Mouse (Mus musculus) layer of hippocampus, postnatal 10 days (tissue): ENCODE data around the gene Mecom. TPM values are rescaled to one million over a fixed set of nuclear protein-coding genes. Genes with fewer than 3 reads are reported as not detected.

Experiments used
- DNase-seq, 2 experiments: peaks; one replicate each; pipeline ENCODE4 v3.0.0; 2021; ENCODE audit warnings: low spot score in 2 of 2
- total RNA-seq, 2 experiments: library from RNA; stranded (reverse); gene quantifications; 2 replicates each; pipeline ENCODE4 v1.2.3; 2021

The Mecom gene
- total RNA-seq, 2 experiments from 2014 or later: 6.5 to 6.8 TPM

- DNase-seq: no peak
These were observed 556.3 kb downstream of the Mecom start for GRCm38 (mm10) chr3:29991523-29991922.

GRCm38 (mm10) chr3:29984431-29984830 is 563.4 kb downstream of the Mecom start:
- DNase-seq: no peak

GRCm38 (mm10) chr3:29981259-29981910 is 566.4 kb downstream of the Mecom start:
- DNase-seq: no peak

- DNase-seq: no peak
These were observed 567.3 kb downstream of the Mecom start for GRCm38 (mm10) chr3:29980531-29980930.

- DNase-seq: no peak
These were observed 571.2 kb downstream of the Mecom start for GRCm38 (mm10) chr3:29976580-29976979.

- no peak for DNase-seq
These were observed 579.3 kb downstream of the Mecom start for GRCm38 (mm10) chr3:29968433-29968949.

GRCm38 (mm10) chr3:29963953-29964352 is 583.9 kb downstream of the Mecom start:
- DNase-seq: no peak

- no peak for DNase-seq
These were observed 584.4 kb downstream of the Mecom start for GRCm38 (mm10) chr3:29963447-29963846.

GRCm38 (mm10) chr3:29959051-29959450 is 588.8 kb downstream of the Mecom start:
- DNase-seq: no peak

- DNase-seq: no peak
These were observed 590.2 kb downstream of the Mecom start for GRCm38 (mm10) chr3:29957365-29958236.

GRCm38 (mm10) chr3:29953269-29953668 is 594.5 kb downstream of the Mecom start:
- DNase-seq: no peak

GRCm38 (mm10) chr3:29950853-29951252 is 597.0 kb downstream of the Mecom start:
- DNase-seq: no peak

GRCm38 (mm10) chr3:29903596-29904308 is 644.1 kb downstream of the Mecom start:
- DNase-seq: peak; percentile 14 to 25

Other genes starting within 250 kb of the Mecom start
- 1 to 10 TPM; 1.7 TPM for gene Actrt3, start 51.9 kb upstream of the Mecom start, total RNA-seq
- 10 to 100 TPM; 13.6 to 14.7 TPM for gene Mynn, start 54.1 kb upstream of the Mecom start, total RNA-seq
- not detected for gene Lrriq4, start 96.5 kb upstream of the Mecom start, total RNA-seq
- gene Lrrc34, start 99.9 kb upstream of the Mecom start, total RNA-seq: under 1 TPM; 0.18 to 0.55 TPM
- not detected for gene Lrrc31, start 151.8 kb upstream of the Mecom start, total RNA-seq
- under 1 TPM in 1 of 2 experiments, not detected in 1; 0.13 TPM for gene Samd7, start 198.3 kb upstream of the Mecom start, total RNA-seq
- gene Sec62, start 244.9 kb upstream of the Mecom start, total RNA-seq: 10 to 100 TPM; 88.0 to 92.5 TPM